Mouse (Mus musculus) hindbrain, postnatal 0 days (tissue): ENCODE measurements at regions not wholly inside any gene's neighbourhood (a gene's known extent, or its start where the extent isn't known, plus 50 kb on each side); places are given as distances from the start of the nearest gene placed in this dataset.

Experiments
- ATAC-seq: fragments of 200-750 bp; cut with Nextera tagmentation; 2 replicates; pipeline ENCODE4 v1.8.0; 2017; ENCODE audit warnings: mild to moderate bottlenecking, moderate TSS enrichment, moderate library complexity
- DNase-seq: peaks from one replicate; pipeline ENCODE4 v3.0.0-alpha.2; 2015; ENCODE audit warnings: low spot score
- H3K27ac ChIP-seq: fragments of 300-500 bp; sonication (generic); 2 replicates; pipeline ENCODE4 v1.5.1; 2014; ENCODE audit warnings: mild to moderate bottlenecking
- H3K27me3 ChIP-seq: fragments of 300-500 bp; sonication (generic); 2 replicates; pipeline ENCODE4 v1.6.1; 2014; ENCODE audit warnings: low read length, mixed read lengths; ENCODE audit not compliant: insufficient read depth
- H3K36me3 ChIP-seq: fragments of 300-500 bp; sonication (generic); 2 replicates; pipeline ENCODE4 v1.6.1; 2014; ENCODE audit warnings: low read length, mixed read lengths; ENCODE audit not compliant: insufficient read depth
- H3K4me1 ChIP-seq: fragments of 300-500 bp; sonication (generic); 2 replicates; pipeline ENCODE4 v1.6.1; 2014; ENCODE audit warnings: antibody characterized with exemption, low read length, mixed read lengths; ENCODE audit not compliant: insufficient read depth
- H3K4me2 ChIP-seq: fragments of 300-500 bp; sonication (generic); 2 replicates; pipeline ENCODE4 v1.6.1; 2014; ENCODE audit warnings: low read depth, mild to moderate bottlenecking, low read length, moderate library complexity, mixed read lengths
- H3K4me3 ChIP-seq: fragments of 300-500 bp; sonication (generic); 2 replicates; pipeline ENCODE4 v1.5.1; 2014; ENCODE audit warnings: low read length
- H3K9ac ChIP-seq: fragments of 300-500 bp; sonication (generic); replicated peaks from 2 replicates; pipeline ENCODE4 v1.6.1; 2014; ENCODE audit warnings: mild to moderate bottlenecking, low read length, moderate library complexity, mixed read lengths
- H3K9me3 ChIP-seq: fragments of 300-500 bp; sonication (generic); 2 replicates; pipeline ENCODE4 v1.6.1; 2016; ENCODE audit warnings: low read length, mixed read lengths
- CTCF ChIP-seq: IDR thresholded peaks from 2 replicates; pipeline ENCODE4 v1.5.1; 2016; ENCODE audit warnings: antibody characterized with exemption, control low read depth, low read depth
- WGBS: fragments of 180-500 bp; shearing (Covaris S2); extraction: QIAGEN DNeasy Blood & Tissue Kit; methylation state at CpG from one replicate; pipeline ENCODE4 v1.1.7; 2014; 5-methylcytosine and 5-hydroxymethylcytosine counted together
- microRNA-seq, 2 experiments: library from miRNA; unstranded; fragments of <30 nt; microRNA quantifications; one replicate each; pipeline ENCODE4; 2016

- TF ChIP-seq CTCF = no peak
- H3K4me1 ChIP-seq = no peaks in the 10 kb centered on the region
- peak; percentile 46 for DNase-seq
- H3K4me2 ChIP-seq = no peak overlapping the region
- no peak overlapping the region for H3K27ac ChIP-seq
- no peaks in the 10 kb centered on the region for H3K9me3 ChIP-seq
- H3K36me3 ChIP-seq = no peaks in the 10 kb centered on the region
- 79% methylated on average over 1 of the region's 1 CpGs for WGBS
- no peak for ATAC-seq
- no peak overlapping the region for H3K4me3 ChIP-seq
- no peaks in the 10 kb centered on the region for H3K27me3 ChIP-seq
- H3K9ac ChIP-seq = no peak overlapping the region
Measured at GRCm38 (mm10) chr3:140239276-140239675, 972.9 kb downstream of the Pdha2 start.

Small RNA genes in the stretch of these regions (microRNA-seq; reads per million reads assigned to microRNA genes)
- 32.4 to 196 reads per million in 2 experiments for gene Mir7j
